Mouse (Mus musculus) thymus, adult 2 months (tissue): ENCODE data around the gene Ltbp2. TPM values are rescaled to one million over a fixed set of nuclear protein-coding genes. Genes with fewer than 3 reads are reported as not detected.
A peak's percentile ranks its signal among the peaks of the same experiment; 100 is the strongest.

Source experiments
- DNase-seq: peaks from one replicate; pipeline ENCODE4 v3.0.0; 2021
- H3K27ac ChIP-seq: fragments of 200-500 bp; 2 replicates; pipeline ENCODE4 v1.5.1; 2012; ENCODE audit warnings: low read length, control low read depth; ENCODE audit not compliant: control insufficient read depth, insufficient read depth
- H3K27me3 ChIP-seq: fragments of 200-500 bp; 2 replicates; pipeline ENCODE4 v1.6.1; 2012; ENCODE audit warnings: mild to moderate bottlenecking, low read length, moderate library complexity, mixed read lengths; ENCODE audit not compliant: control insufficient read depth, insufficient read depth
- H3K36me3 ChIP-seq: fragments of 200-500 bp; 2 replicates; pipeline ENCODE4 v1.6.1; 2012; ENCODE audit warnings: mild to moderate bottlenecking, low read length, moderate library complexity; ENCODE audit not compliant: control insufficient read depth, insufficient read depth
- H3K4me1 ChIP-seq: fragments of 200-500 bp; replicated peaks from 2 replicates; pipeline ENCODE4 v1.6.1; 2012; ENCODE audit warnings: low read length; ENCODE audit not compliant: control insufficient read depth, insufficient read depth
- H3K4me3 ChIP-seq: fragments of 200-500 bp; 2 replicates; pipeline ENCODE4 v1.5.1; 2012; ENCODE audit warnings: mild to moderate bottlenecking, low read length, control low read depth, moderate library complexity; ENCODE audit not compliant: control insufficient read depth, insufficient read depth
- CTCF ChIP-seq: fragments of 200-500 bp; IDR thresholded peaks from 2 replicates; pipeline ENCODE4 v1.5.1; 2012; ENCODE audit warnings: mild to moderate bottlenecking, control low read depth, low read length, moderate library complexity, borderline replicate concordance; ENCODE audit not compliant: control insufficient read depth, poor library complexity, insufficient read depth; ENCODE audit errors: extremely low read depth
- POLR2A ChIP-seq: fragments of 200-500 bp; IDR thresholded peaks from 2 replicates; pipeline ENCODE4 v1.6.1; 2012; ENCODE audit warnings: mild to moderate bottlenecking, low read length, control low read depth, moderate library complexity; ENCODE audit not compliant: control insufficient read depth, poor library complexity, insufficient read depth; ENCODE audit errors: extremely low read depth
- WGBS: fragments of 180-500 bp; shearing (Covaris S2); methylation state at CpG from one replicate; pipeline ENCODE4 v1.1.7; 2018; 5-methylcytosine and 5-hydroxymethylcytosine counted together
- polyA plus RNA-seq: library from polyadenylated mRNA; depleted of rRNA; stranded (reverse); fragments of >200 nt; gene quantifications from 2 replicates; pipeline ENCODE4 v1.2.3, GENCODE M21; 2012

Gene Ltbp2
- polyA plus RNA-seq, 1 experiment, result 14.3 TPM

DNA sequence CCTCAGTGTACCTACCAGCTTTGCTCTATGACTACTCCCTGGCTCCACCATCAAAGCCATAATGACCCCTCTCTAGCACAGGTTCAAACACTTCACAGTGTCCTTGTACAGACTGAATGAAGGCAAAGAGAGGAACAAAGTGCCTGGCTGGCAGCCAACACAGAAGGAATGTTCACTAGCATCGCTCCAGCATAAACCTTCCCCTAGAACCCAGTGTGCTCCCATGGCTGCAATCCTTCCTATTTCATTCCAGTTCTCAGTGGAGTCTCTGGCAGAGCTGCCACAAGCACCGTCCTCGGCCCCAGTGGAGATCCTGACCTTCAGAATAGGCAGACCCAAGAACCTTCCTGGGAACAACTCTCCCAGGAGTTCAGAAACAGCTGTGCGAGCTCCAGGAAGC, 75.9 kb downstream of the Ltbp2 start:
- DNase-seq, result no peak
- no peak overlapping the region for H3K27ac ChIP-seq
- 78% methylated on average over 4 of the region's 4 CpGs for WGBS
- no peaks in the 10 kb centered on the region for H3K36me3 ChIP-seq
- H3K27me3 ChIP-seq, result no peaks in the 10 kb centered on the region
- no peak overlapping the region for H3K4me3 ChIP-seq
- TF ChIP-seq POLR2A (no peak), CTCF (no peak)
- H3K4me1 ChIP-seq, result no peaks in the 10 kb centered on the region

DNA sequence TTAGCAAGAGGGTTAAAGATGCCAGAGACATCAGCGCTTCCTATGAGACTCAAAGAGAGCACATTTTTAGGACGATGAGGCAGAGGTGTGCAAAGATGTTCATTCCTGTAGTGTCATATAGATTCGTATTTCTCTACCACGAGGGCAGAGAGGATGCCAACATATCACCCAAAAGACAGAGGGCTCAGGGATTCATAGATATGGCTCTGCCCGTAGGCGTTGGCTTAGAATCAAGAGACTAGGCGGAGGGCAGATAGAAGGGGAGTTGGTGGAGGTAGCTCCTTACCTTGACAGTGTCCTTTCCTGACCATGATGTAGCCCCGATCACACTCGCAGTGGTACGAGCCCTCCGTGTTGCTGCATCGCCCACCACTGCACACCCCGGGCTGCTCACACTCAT, 77.2 kb downstream of the Ltbp2 start:
- Histone ChIP-seq H3K27ac (no peak overlapping the region), H3K4me3 (no peak overlapping the region), H3K4me1 (no peaks in the 10 kb centered on the region), H3K27me3 (no peaks in the 10 kb centered on the region), H3K36me3 (no peaks in the 10 kb centered on the region)
- no peak for DNase-seq
- WGBS, result 94% methylated on average over 13 of the region's 13 CpGs
- no peak for TF ChIP-seq POLR2A
- no peak for TF ChIP-seq CTCF

DNA sequence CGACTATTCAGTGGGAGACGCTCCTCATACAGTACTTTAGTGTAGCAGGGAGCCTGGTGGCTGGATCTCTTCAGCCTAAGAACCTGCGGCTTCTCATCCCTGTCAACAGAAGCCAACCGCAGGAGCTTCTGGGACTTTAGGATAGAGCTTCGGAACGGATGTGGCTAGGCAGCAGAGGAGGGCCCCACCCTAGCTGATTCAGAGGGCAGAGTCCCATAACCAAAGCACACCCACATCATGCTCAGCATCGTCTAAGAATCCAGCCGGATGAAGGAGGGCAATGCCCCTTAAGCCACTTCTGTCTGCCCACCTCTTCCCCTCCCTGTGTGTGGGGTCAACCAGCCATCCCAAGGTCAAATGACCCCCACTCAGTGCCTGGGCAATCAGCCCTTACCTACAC, 81.7 kb downstream of the Ltbp2 start:
- no peak overlapping the region for H3K27ac ChIP-seq
- DNase-seq, result no peak
- WGBS, result 96% methylated on average over 8 of the region's 8 CpGs
- no peak overlapping the region for H3K4me3 ChIP-seq
- H3K4me1 ChIP-seq, result no peaks in the 10 kb centered on the region
- H3K27me3 ChIP-seq, result no peaks in the 10 kb centered on the region
- TF ChIP-seq CTCF (no peak), POLR2A (no peak)
- H3K36me3 ChIP-seq, result no peaks in the 10 kb centered on the region

DNA sequence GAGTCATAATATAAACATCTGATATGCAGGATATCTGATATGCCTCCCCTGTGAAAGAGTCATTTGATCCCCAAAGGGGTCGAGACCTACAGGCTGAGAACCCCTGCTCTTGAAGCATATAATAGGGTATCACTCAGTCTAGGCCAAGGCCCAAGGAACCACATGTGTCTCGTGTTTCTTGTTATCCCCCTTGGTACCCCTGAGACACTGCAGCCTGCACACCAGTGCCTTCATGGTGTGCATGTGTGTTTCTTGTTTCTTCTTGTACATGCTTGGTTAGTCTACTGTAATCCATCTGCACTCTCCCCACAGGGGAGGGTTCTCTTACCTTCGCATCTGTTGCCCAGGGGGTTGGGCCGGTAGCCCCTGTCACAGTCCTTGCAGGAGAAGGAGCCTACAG, 83.7 kb downstream of the Ltbp2 start:
- DNase-seq, result no peak
- Histone ChIP-seq H3K4me1 (no peaks in the 10 kb centered on the region), H3K27me3 (no peaks in the 10 kb centered on the region), H3K36me3 (no peaks in the 10 kb centered on the region), H3K4me3 (no peak overlapping the region), H3K27ac (no peak overlapping the region)
- TF ChIP-seq CTCF, result no peak
- TF ChIP-seq POLR2A, result no peak
- 93% methylated on average over 4 of the region's 4 CpGs for WGBS

DNA sequence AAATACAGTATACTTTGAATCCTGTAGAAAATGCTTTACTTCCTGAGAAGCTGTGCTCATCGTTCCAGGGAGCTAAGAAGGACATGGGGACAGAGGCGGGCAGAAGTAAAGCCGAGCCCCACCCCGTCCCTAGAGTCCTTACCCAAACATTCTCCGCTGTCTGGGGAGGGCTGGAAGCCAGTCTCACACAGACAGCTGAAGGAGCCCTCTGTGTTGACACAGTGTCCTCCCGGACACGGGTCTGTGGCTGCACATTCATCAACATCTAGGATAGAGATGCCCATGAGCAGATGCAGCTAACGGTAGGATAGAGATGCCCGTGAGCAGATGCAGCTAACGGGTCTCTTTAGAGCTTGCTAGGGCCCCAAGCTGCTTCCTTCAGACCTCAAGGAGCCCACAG, 85.5 kb downstream of the Ltbp2 start:
- no peaks in the 10 kb centered on the region for H3K4me1 ChIP-seq
- DNase-seq, result no peak
- no peak for TF ChIP-seq POLR2A
- no peak for TF ChIP-seq CTCF
- H3K36me3 ChIP-seq, result no peaks in the 10 kb centered on the region
- no peak overlapping the region for H3K27ac ChIP-seq
- H3K4me3 ChIP-seq, result no peak overlapping the region
- H3K27me3 ChIP-seq, result no peaks in the 10 kb centered on the region
- 74% methylated on average over 10 of the region's 10 CpGs for WGBS

DNA sequence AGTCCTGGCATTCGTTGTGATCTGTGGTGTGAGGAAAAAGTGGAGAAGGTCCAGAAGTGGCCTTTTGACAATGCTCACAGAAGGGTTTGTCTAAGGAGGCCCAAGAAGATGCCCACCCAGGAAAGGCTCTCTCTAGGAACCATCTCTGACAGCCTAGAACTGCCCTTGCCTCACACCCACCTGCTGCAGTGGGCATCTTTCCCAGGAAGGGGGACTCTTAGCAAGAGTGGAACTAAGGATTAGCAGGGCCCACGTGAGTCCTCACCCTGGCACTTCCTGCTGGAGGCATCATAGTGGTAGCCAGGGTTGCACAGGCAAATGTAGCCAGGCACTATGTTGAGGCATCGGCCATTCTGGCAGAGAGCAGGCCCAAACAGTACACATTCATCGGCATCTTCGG, 90.2 kb downstream of the Ltbp2 start:
- WGBS, result 83% methylated on average over 5 of the region's 5 CpGs
- Histone ChIP-seq H3K36me3 (no peaks in the 10 kb centered on the region), H3K27me3 (no peaks in the 10 kb centered on the region), H3K27ac (no peak overlapping the region), H3K4me1 (peaks cover 4% of the 10 kb centered on the region; the same call in 1 of the 2 replicates), H3K4me3 (no peak overlapping the region)
- no peak for TF ChIP-seq POLR2A
- TF ChIP-seq CTCF, result no peak
- no peak for DNase-seq

DNA sequence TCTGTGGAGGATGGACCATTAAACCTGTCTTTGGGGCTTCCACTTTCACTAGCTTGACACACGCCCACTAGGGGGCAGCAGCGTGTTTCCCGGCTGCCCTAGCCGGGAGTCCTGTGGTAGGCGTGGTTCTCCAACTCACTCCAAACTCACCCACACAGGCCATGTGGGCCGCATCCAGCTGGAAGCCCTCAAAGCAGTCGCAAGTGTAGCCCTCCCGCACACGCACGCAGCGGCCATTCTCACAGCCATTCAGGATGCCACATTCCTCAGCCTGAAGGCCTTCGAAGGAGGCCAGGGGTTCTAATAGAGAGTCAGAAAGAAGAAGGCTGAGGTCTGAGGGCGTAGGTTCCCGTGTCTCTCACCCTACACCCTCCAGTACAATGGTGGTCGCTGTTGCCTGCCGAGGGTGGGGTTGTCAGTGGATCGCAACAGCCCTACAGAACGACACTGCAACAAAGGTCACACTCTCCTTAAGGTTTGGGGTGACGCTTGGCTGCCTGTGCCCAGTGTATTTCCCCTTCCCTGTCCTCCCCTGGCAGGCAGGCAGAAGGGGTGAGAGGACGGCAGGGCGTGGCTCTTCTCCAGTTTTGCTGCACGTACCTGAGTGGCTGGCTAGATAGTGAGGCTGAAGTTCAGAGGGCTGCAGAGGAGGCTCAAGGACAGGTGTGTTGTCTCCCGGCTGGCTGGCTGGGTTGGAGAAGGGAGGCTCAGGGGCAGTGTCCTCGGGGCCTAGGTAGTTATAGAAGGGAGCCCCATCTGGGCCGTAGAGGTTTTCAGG, 91.5 kb downstream of the Ltbp2 start:
- no peaks in the 10 kb centered on the region for H3K27me3 ChIP-seq
- peaks cover 4% of the 10 kb centered on the region; the same call in 1 of the 2 replicates for H3K4me1 ChIP-seq
- peak; percentile 82 for DNase-seq
- 34% methylated on average over 25 of the region's 25 CpGs for WGBS
- H3K27ac ChIP-seq, result no peak overlapping the region
- no peaks in the 10 kb centered on the region for H3K36me3 ChIP-seq
- TF ChIP-seq CTCF, result peak; percentile 91
- no peak for TF ChIP-seq POLR2A
- no peak overlapping the region for H3K4me3 ChIP-seq
